Mouse (Mus musculus): ENCODE results near the gene Psg22. TPM values are rescaled to one million over a fixed set of nuclear protein-coding genes. Genes with fewer than 3 reads are reported as not detected.
"Not testable (repeated sequence)": the region's sequence is repeated elsewhere in the genome, so short reads cannot be mapped to it uniquely, and the experiment has no call there.

Psg22 gene
- not detected for total RNA-seq (2021)
- long read RNA-seq, result 0 reads

- DNase-seq (ENCODE audit: low spot score in 2 of 2), result no peak
These were observed at the start of gene Psg22 for GRCm38 (mm10) chr7:18717790-18718189. Gene Psg22 (plus strand): TSS chr7:18718090.

GRCm38 (mm10) chr7:18679772-18680171, 38.1 kb upstream of the Psg22 start:
- peak in 1 of 2 experiments; percentile 51 for DNase-seq (ENCODE audit: low spot score in 2 of 2)

GRCm38 (mm10) chr7:18685586-18685985, 32.3 kb upstream of the Psg22 start:
- DNase-seq (ENCODE audit: low spot score in 2 of 2), result no peak

- DNase-seq (ENCODE audit: low spot score in 2 of 2), result no peak
These were observed 31.8 kb upstream of the Psg22 start, which contains the start of gene Psg20 for GRCm38 (mm10) chr7:18686085-18686484. Gene Psg20 (minus strand): TSS chr7:18686185.

GRCm38 (mm10) chr7:18710331-18710730, 7.6 kb upstream of the Psg22 start:
- DNase-seq (ENCODE audit: low spot score in 2 of 2), result peak in 1 of 2 experiments; percentile 12

- DNase-seq (ENCODE audit: low spot score in 2 of 2), result no peak
These were observed 7.0 kb upstream of the Psg22 start for GRCm38 (mm10) chr7:18710846-18711245.

GRCm38 (mm10) chr7:18715546-18715945, 2.3 kb upstream of the Psg22 start:
- DNase-seq (ENCODE audit: low spot score in 2 of 2), result no peak

GRCm38 (mm10) chr7:18724001-18724400, 6.1 kb downstream of the Psg22 start:
- no peak for DNase-seq (ENCODE audit: low spot score in 2 of 2)

GRCm38 (mm10) chr7:18725931-18726330, 8.0 kb downstream of the Psg22 start:
- not testable (repeated sequence) for DNase-seq (ENCODE audit: low spot score in 2 of 2)

GRCm38 (mm10) chr7:18728391-18728790, 10.5 kb downstream of the Psg22 start:
- no peak for DNase-seq (ENCODE audit: low spot score in 2 of 2)

- DNase-seq (ENCODE audit: low spot score in 2 of 2), result no peak
These were observed 15.2 kb downstream of the Psg22 start for GRCm38 (mm10) chr7:18733111-18733510.

GRCm38 (mm10) chr7:18734451-18734850, 16.6 kb downstream of the Psg22 start:
- DNase-seq (ENCODE audit: low spot score in 2 of 2), result no peak

- no peak for DNase-seq (ENCODE audit: low spot score in 2 of 2)
These were observed 28.4 kb downstream of the Psg22 start for GRCm38 (mm10) chr7:18746189-18746860.

GRCm38 (mm10) chr7:18747420-18747819, 29.5 kb downstream of the Psg22 start:
- not testable (repeated sequence) for DNase-seq (ENCODE audit: low spot score in 2 of 2)

GRCm38 (mm10) chr7:18748994-18749895, 31.4 kb downstream of the Psg22 start:
- DNase-seq (ENCODE audit: low spot score in 2 of 2), result no peak

GRCm38 (mm10) chr7:18749896-18750477, 32.1 kb downstream of the Psg22 start:
- peak; percentile 34 to 83 for DNase-seq (ENCODE audit: low spot score in 2 of 2)

- DNase-seq (ENCODE audit: low spot score in 2 of 2), result not testable (repeated sequence)
These were observed 42.3 kb downstream of the Psg22 start for GRCm38 (mm10) chr7:18760152-18760551.

GRCm38 (mm10) chr7:18762885-18763284, 45.0 kb downstream of the Psg22 start:
- DNase-seq (ENCODE audit: low spot score in 2 of 2), result not testable (repeated sequence)
